12 mouse cellular contexts compared by ENCODE assay signal in genomic region chr7:127262218-127262961, GRCm38 (mm10).
"Had no signal": no experiment of that assay in that cellular context is flagged by ENCODE, and none has a peak within 500 bp of the region (broad histone marks: within the 10 kb centered on the region; RNA-seq: fewer than 3 reads in every experiment).

No protein-coding gene starts in this region.

- H3K27me3 ChIP-seq: midbrain, embryonic 13.5 days had no signal

- ATAC-seq: hindbrain, embryonic 16.5 days; inflammation-experienced regulatory T-cells, adult 6 months; intestine, postnatal 0 days; midbrain, embryonic 13.5 days had no signal

- H3K4me3 ChIP-seq: layer of hippocampus, adult 2 months; midbrain, embryonic 13.5 days had no signal

- H3K27ac ChIP-seq: kidney, postnatal 0 days; layer of hippocampus, adult 2 months; midbrain, embryonic 13.5 days had no signal

- H3K4me2 ChIP-seq: midbrain, embryonic 13.5 days had no signal

- H3K9me3 ChIP-seq: midbrain, embryonic 13.5 days had no signal

- H3K9ac ChIP-seq: midbrain, embryonic 13.5 days had no signal

- DNase-seq: kidney, adult 8-10 months; kidney, postnatal 4 days; lung, postnatal 36 days; right cerebral cortex, postnatal 14 days; thymus, adult 18-20 months; thymus, postnatal 14 days had no signal

- H3K36me3 ChIP-seq: midbrain, embryonic 13.5 days had no signal
